Mouse (Mus musculus) MEL (cell line): ENCODE data around the gene Tmtc4.

Experiments used
- CHD2 ChIP-seq: IDR thresholded peaks from 2 replicates; pipeline ENCODE4 v1.6.1; 2011; ENCODE audit warnings: low read length, improper control_type of control experiment
- EP300 ChIP-seq, 2 experiments: IDR thresholded peaks; 2 replicates each; pipeline ENCODE4 v1.6.1; 2011; ENCODE audit warnings: improper control_type of control experiment in 2 of 2, low read length in 2 of 2, low read depth in 1 of 2, mild to moderate bottlenecking in 1 of 2
- GABPA ChIP-seq: IDR thresholded peaks from 2 replicates; pipeline ENCODE4 v1.6.1; 2012; ENCODE audit warnings: low read depth, mild to moderate bottlenecking, inconsistent platforms, low read length, improper control_type of control experiment, moderate library complexity
- MAX ChIP-seq: IDR thresholded peaks from 2 replicates; pipeline ENCODE4 v1.6.1; 2011; ENCODE audit warnings: low read length, improper control_type of control experiment
- ZC3H11A ChIP-seq: IDR thresholded peaks from 2 replicates; pipeline ENCODE4 v1.6.1; 2012; ENCODE audit warnings: low read depth, mild to moderate bottlenecking, inconsistent platforms, low read length, improper control_type of control experiment

- no peak for TF ChIP-seq MAX
- no peak for TF ChIP-seq CHD2
- TF ChIP-seq GABPA = no peak
- TF ChIP-seq EP300 (IDR thresholded peaks at IDR 0.05; ENCODE audit: low read depth in 1 of 2, low read length in 2 of 2) = no peak
- TF ChIP-seq ZC3H11A = no peak
These were observed 70.2 kb downstream of the Tmtc4 start, which contains the start of gene Ggact for GRCm38 (mm10) chr14:122913657-122914056.
